Mouse (Mus musculus): Measurements from ENCODE around the gene Bak1. TPM values are rescaled to one million over a fixed set of nuclear protein-coding genes. Genes with fewer than 3 reads are reported as not detected.

The Bak1 gene
- total and polyA plus RNA-seq, 3 experiments, result 75.4 to 150 TPM; not detected in 1

- no peak overlapping the region for H3K9ac ChIP-seq (ENCODE audit: control insufficient read depth, low read depth, low read length, poor library complexity, severe bottlenecking)
- H3K27ac ChIP-seq (ENCODE audit: control insufficient read depth, low read depth, low read length), result peak overlapping the region; percentile 49; the same call in 1 of the 2 replicates
- H3K4me1 ChIP-seq (ENCODE audit: control insufficient read depth in 1 of 2, insufficient read depth in 2 of 2, low read length in 2 of 2), result peaks cover 8 to 30% of the 10 kb centered on the region in 2 experiments
- no peak overlapping the region for H3K4me3 ChIP-seq (ENCODE audit: control insufficient read depth in 1 of 2, insufficient read depth in 1 of 2, low read depth in 2 of 2, low read length in 2 of 2)
- peak; percentile 73 for DNase-seq (ENCODE audit: low read depth, low spot score)
- H3K27me3 ChIP-seq (ENCODE audit: control insufficient read depth in 1 of 2, insufficient read depth in 2 of 2, low read length in 2 of 2), result no peaks in the 10 kb centered on the region
- H3K36me3 ChIP-seq (ENCODE audit: control insufficient read depth in 1 of 2, insufficient read depth in 2 of 2, low read length in 2 of 2), result peaks cover 3 to 26% of the 10 kb centered on the region in 2 experiments; a peak in 3 of 4 replicates
- peaks cover 5% of the 10 kb centered on the region for H3K79me2 ChIP-seq (ENCODE audit: control insufficient read depth, insufficient read depth, low read length, poor library complexity)
- H3K9me3 ChIP-seq (replicated peaks; ENCODE audit: insufficient read depth, low read length), result no peaks in the 10 kb centered on the region
- TF ChIP-seq MYB (IDR thresholded peaks at IDR 0.05; ENCODE audit: low read depth, low read length) (no peak), ZKSCAN1 (IDR thresholded peaks at IDR 0.05; ENCODE audit: low read depth, low read length) (no peak), TCF12 (IDR thresholded peaks at IDR 0.05; ENCODE audit: low read depth, low read length) (peak; percentile 65; the same call in 1 of the 2 replicates), ETS1 (IDR thresholded peaks at IDR 0.05; ENCODE audit: low read depth, low read length) (peak; percentile 90), SMC3 (IDR thresholded peaks at IDR 0.05; ENCODE audit: low read depth, low read length) (no peak), ZNF384 (IDR thresholded peaks at IDR 0.05; ENCODE audit: low read depth, low read length) (no peak), MEF2A (IDR thresholded peaks at IDR 0.05; ENCODE audit: extremely low read depth, insufficient replicate concordance, low read depth, low read length, poor library complexity, severe bottlenecking) (no peak), KAT2A (conservative IDR thresholded peaks at IDR 0.05; ENCODE audit: low read depth, low read length) (no peak), POLR2AphosphoS2 (IDR thresholded peaks at IDR 0.05; ENCODE audit: low read length) (no peak), RAD21 (IDR thresholded peaks at IDR 0.05; ENCODE audit: low read depth, low read length) (no peak), POLR2AphosphoS5 (IDR thresholded peaks at IDR 0.05; ENCODE audit: borderline replicate concordance, low read depth, low read length) (no peak), POLR2A (IDR thresholded peaks at IDR 0.05; ENCODE audit: control insufficient read depth in 1 of 2, insufficient read depth in 1 of 2, low read depth in 1 of 2, low read length in 2 of 2, poor library complexity in 1 of 2) (no peak), GABPA (IDR thresholded peaks at IDR 0.05; ENCODE audit: low read depth, low read length) (no peak), SIN3A (IDR thresholded peaks at IDR 0.05; ENCODE audit: low read length) (peak; percentile 66; the same call in 1 of the 2 replicates), CTCF (IDR thresholded peaks at IDR 0.05 in 2 of 3, conservative IDR thresholded peaks at IDR 0.05 in 1 of 3; ENCODE audit: control insufficient read depth in 1 of 3, insufficient read depth in 1 of 3, low read depth in 2 of 3, low read length in 3 of 3, poor library complexity in 1 of 3, severe bottlenecking in 1 of 3) (no peak), TBP (IDR thresholded peaks at IDR 0.05; ENCODE audit: low read depth, low read length) (no peak), MYC (IDR thresholded peaks at IDR 0.05; ENCODE audit: low read depth, low read length) (no peak), ZMIZ1 (IDR thresholded peaks at IDR 0.05; ENCODE audit: low read depth, low read length) (no peak), ZC3H11A (IDR thresholded peaks at IDR 0.05; ENCODE audit: low read depth, low read length) (no peak), MXI1 (IDR thresholded peaks at IDR 0.05; ENCODE audit: low read depth, low read length) (no peak; the same call in 1 of the 2 replicates), EP300 (IDR thresholded peaks at IDR 0.05; ENCODE audit: low read depth in 1 of 2, low read length in 2 of 2) (peak; percentile 62 to 68; a peak in 2 of 4 replicates), CHD2 (IDR thresholded peaks at IDR 0.05; ENCODE audit: low read length) (no peak), CHD1 (IDR thresholded peaks at IDR 0.05; ENCODE audit: low read depth, low read length) (no peak), USF1 (IDR thresholded peaks at IDR 0.05; ENCODE audit: low read depth, low read length) (no peak), MAZ (IDR thresholded peaks at IDR 0.05; ENCODE audit: low read depth, low read length) (no peak), MAX (IDR thresholded peaks at IDR 0.05; ENCODE audit: low read length) (no peak), BHLHE40 (IDR thresholded peaks at IDR 0.05; ENCODE audit: borderline replicate concordance, low read depth, low read length) (no peak), GATA1 (IDR thresholded peaks at IDR 0.05; ENCODE audit: low read depth, low read length) (peak; percentile 20; the same call in 1 of the 2 replicates), RCOR1 (IDR thresholded peaks at IDR 0.05; ENCODE audit: low read depth, low read length) (peak; percentile 15; the same call in 1 of the 2 replicates), NRF1 (IDR thresholded peaks at IDR 0.05; ENCODE audit: insufficient read depth, low read depth, low read length, poor library complexity, severe bottlenecking) (no peak), ELF1 (IDR thresholded peaks at IDR 0.05; ENCODE audit: low read depth, low read length) (no peak), HCFC1 (IDR thresholded peaks at IDR 0.05; ENCODE audit: low read depth, low read length) (no peak), JUND (IDR thresholded peaks at IDR 0.05; ENCODE audit: low read depth, low read length) (no peak), E2F4 (IDR thresholded peaks at IDR 0.05; ENCODE audit: borderline replicate concordance, low read depth, low read length) (no peak), USF2 (IDR thresholded peaks at IDR 0.05; ENCODE audit: borderline replicate concordance in 1 of 2, insufficient read depth in 1 of 2, low read depth in 1 of 2, low read length in 2 of 2) (no peak), UBTF (IDR thresholded peaks at IDR 0.05; ENCODE audit: borderline replicate concordance, insufficient read depth, low read depth, low read length) (no peak)
These were observed 47.8 kb downstream of the Bak1 start for GRCm38 (mm10) chr17:26981050-26981449.

Measured in MEL (cell line).